8 mouse cellular contexts compared by ENCODE assay signal in the genomic region with DNA sequence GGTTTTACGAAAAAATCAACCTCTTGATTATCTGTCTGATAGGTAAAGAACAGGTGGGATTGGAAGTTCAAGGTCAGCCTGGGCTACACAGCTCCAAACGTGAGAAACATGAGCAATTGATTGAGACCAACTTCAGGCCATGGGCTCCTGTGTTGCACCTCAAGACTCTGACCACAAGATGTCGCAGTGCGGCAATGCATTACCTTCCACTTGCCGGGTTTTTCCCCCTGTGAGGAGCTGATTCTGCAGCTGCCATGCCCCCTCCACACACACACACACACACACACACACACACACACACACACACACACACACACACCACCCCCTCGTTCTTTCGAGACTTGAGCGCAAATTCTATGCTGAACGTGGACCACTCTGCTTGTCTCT.
DNase-seq lines count a peak whose midpoint lies in the region; ATAC-seq and TF ChIP-seq lines count a peak whose summit lies in the region.

No protein-coding gene starts in this region.

- no peaks in the 10 kb centered on the region for H3K79me2 ChIP-seq in liver, adult 2 months (ENCODE audit: control insufficient read depth, insufficient read depth, low read length)

- H3K27ac ChIP-seq in liver, adult 2 months (replicated peaks; ENCODE audit: insufficient read depth, low read depth, low read length), result no peak overlapping the region
- H3K27ac ChIP-seq in liver, embryonic 11.5 days (ENCODE audit: low read depth, low read length), result no peak overlapping the region
- H3K27ac ChIP-seq in cerebellum, adult 2 months (ENCODE audit: insufficient read depth, low read length), result no peak overlapping the region
- no peak overlapping the region for H3K27ac ChIP-seq in intestine, embryonic 16.5 days (ENCODE audit: low read length)

- no peak overlapping the region; the same call in 1 of the 2 replicates for H3K4me3 ChIP-seq in liver, adult 2 months (ENCODE audit: insufficient read depth, low read depth, low read length)
- no peak overlapping the region for H3K4me3 ChIP-seq in liver, embryonic 11.5 days (ENCODE audit: low read depth, low read length)
- H3K4me3 ChIP-seq in cerebellum, adult 2 months (replicated peaks; ENCODE audit: insufficient read depth, low read depth, low read length), result no peak overlapping the region
- H3K4me3 ChIP-seq in intestine, embryonic 16.5 days (ENCODE audit: low read length), result no peak overlapping the region

- TF ChIP-seq POLR2A in liver, adult 2 months (IDR thresholded peaks at IDR 0.05; ENCODE audit: extremely low read depth, insufficient read depth, low read length), result no peak
- no peak for TF ChIP-seq POLR2A in cerebellum, adult 2 months (IDR thresholded peaks at IDR 0.05; ENCODE audit: borderline replicate concordance, insufficient read depth, low read length)

- no peak overlapping the region for H3K4me2 ChIP-seq in liver, embryonic 11.5 days
- no peak overlapping the region for H3K4me2 ChIP-seq in intestine, embryonic 16.5 days (ENCODE audit: low read depth, low read length)

- no peak overlapping the region for H3K9ac ChIP-seq in liver, adult 2 months (ENCODE audit: low read depth, low read length)
- no peak overlapping the region for H3K9ac ChIP-seq in liver, embryonic 11.5 days (ENCODE audit: low read depth, low read length)
- no peak overlapping the region for H3K9ac ChIP-seq in intestine, embryonic 16.5 days (ENCODE audit: low read depth, low read length)

- peaks cover 4% of the 10 kb centered on the region; the same call in 1 of the 2 replicates for H3K36me3 ChIP-seq in liver, adult 2 months (ENCODE audit: control insufficient read depth, insufficient read depth, low read length)
- no peaks in the 10 kb centered on the region for H3K36me3 ChIP-seq in liver, embryonic 11.5 days (ENCODE audit: control insufficient read depth, insufficient read depth, low read length)
- H3K36me3 ChIP-seq in intestine, embryonic 16.5 days (ENCODE audit: control insufficient read depth, insufficient read depth, low read length), result no peaks in the 10 kb centered on the region

- 46% methylated on average over 9 of the region's 9 CpGs for WGBS in liver, adult 2 months
- WGBS in liver, embryonic 11.5 days, result 18% methylated on average over 9 of the region's 9 CpGs
- 6% methylated on average over 9 of the region's 9 CpGs for WGBS in cerebellum, adult 2 months
- 13% methylated on average over 9 of the region's 9 CpGs for WGBS in intestine, embryonic 16.5 days

- H3K27me3 ChIP-seq in liver, adult 2 months (ENCODE audit: control insufficient read depth, insufficient read depth, low read length), result no peaks in the 10 kb centered on the region
- no peaks in the 10 kb centered on the region for H3K27me3 ChIP-seq in liver, embryonic 11.5 days (replicated peaks; ENCODE audit: control insufficient read depth, insufficient read depth, low read length)
- no peaks in the 10 kb centered on the region for H3K27me3 ChIP-seq in cerebellum, adult 2 months (ENCODE audit: control insufficient read depth, insufficient read depth, low read length)
- H3K27me3 ChIP-seq in intestine, embryonic 16.5 days (replicated peaks; ENCODE audit: control insufficient read depth, insufficient read depth, low read length), result no peaks in the 10 kb centered on the region

- intact Hi-C loops in left cerebral cortex, postnatal 4 days (cut with DNase I), result loop anchor here (5.0 kb wide), 1 partner anchor 65 kb away; no protein-coding TSS in a partner anchor

- peak; percentile 83 for TF ChIP-seq CTCF in liver, adult 2 months (IDR thresholded peaks at IDR 0.05; ENCODE audit: low read depth, low read length)
- peak; percentile 83 for TF ChIP-seq CTCF in cerebellum, adult 2 months (IDR thresholded peaks at IDR 0.05; ENCODE audit: borderline replicate concordance, insufficient read depth, low read depth, low read length)

- no peaks in the 10 kb centered on the region for H3K9me3 ChIP-seq in liver, embryonic 11.5 days (ENCODE audit: control insufficient read depth, low read length)
- no peaks in the 10 kb centered on the region for H3K9me3 ChIP-seq in intestine, embryonic 16.5 days (ENCODE audit: control insufficient read depth, low read length)

- no peak for ATAC-seq in liver, embryonic 11.5 days (replicated peaks; ENCODE audit: low FRiP score)
- peak; percentile 35 for ATAC-seq in intestine, embryonic 16.5 days

- H3K4me1 ChIP-seq in liver, adult 2 months (ENCODE audit: control insufficient read depth, insufficient read depth, low read length), result no peaks in the 10 kb centered on the region
- no peaks in the 10 kb centered on the region; the same call in 1 of the 2 replicates for H3K4me1 ChIP-seq in liver, embryonic 11.5 days (replicated peaks; ENCODE audit: control insufficient read depth, insufficient read depth, low read length)
- no peaks in the 10 kb centered on the region for H3K4me1 ChIP-seq in cerebellum, adult 2 months (ENCODE audit: control insufficient read depth, insufficient read depth, low read length)
- H3K4me1 ChIP-seq in intestine, embryonic 16.5 days (ENCODE audit: control insufficient read depth, insufficient read depth, low read length), result peaks cover 17% of the 10 kb centered on the region

- peak; percentile 20 for DNase-seq in liver, adult 2 months (ENCODE audit: extremely low read depth, low read depth, low spot score)
- DNase-seq in liver, embryonic 11.5 days (ENCODE audit: low spot score), result no peak
- DNase-seq in cerebellum, adult 2 months, result peak; percentile 41 to 58
- DNase-seq in frontal cortex, postnatal 14 days (ENCODE audit: low spot score in 2 of 2), result peak; percentile 59 to 76
- DNase-seq in left cerebral cortex, postnatal 4 days, result peak; percentile 81
- peak; percentile 73 for DNase-seq in neural tube, embryonic 10.5 days (ENCODE audit: extremely low spot score, low spot score)
- peak; percentile 49 for DNase-seq in thymus, postnatal 25 days
